Mouse (Mus musculus): ENCODE data around the gene Resf1. TPM values are rescaled to one million over a fixed set of nuclear protein-coding genes. Genes with fewer than 3 reads are reported as not detected.

Resf1 gene
- total and polyA plus RNA-seq, 3 experiments = 12.9 to 103 (median 20.4) TPM

DNA sequence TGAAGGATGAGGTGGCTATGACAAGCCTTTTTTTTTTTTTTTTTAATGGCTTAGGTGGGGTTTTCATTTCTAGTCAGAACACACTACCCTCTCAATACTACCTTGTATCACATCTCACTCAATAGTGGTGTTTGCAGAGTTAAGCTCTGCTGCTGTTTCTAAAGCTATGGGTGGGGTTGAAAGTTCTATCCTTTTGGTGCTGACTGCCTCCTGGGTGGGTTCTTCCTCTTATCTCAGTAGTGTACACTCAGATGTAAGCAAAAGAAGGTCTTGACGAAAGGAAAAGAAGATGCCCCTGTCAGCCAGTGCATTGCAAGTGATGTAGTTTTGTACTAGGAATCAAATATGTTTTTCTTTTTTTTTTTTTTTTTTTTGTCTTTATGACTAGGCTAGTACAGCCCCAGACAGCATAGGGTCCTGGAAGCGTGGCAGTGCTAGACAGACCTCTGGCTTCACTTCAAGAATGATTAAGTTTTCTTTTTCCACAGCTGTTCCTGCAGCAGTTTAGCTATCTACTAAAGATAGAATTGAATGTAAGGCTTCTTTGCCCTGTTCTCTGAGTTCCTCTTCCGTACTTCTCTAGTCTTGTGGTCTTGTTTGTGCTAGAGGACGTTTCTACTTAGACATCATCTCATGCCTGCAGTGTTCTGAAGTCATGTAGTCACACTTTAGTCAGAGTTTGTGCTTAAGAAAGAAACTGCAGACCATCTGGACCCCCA is 14.5 kb downstream of the Resf1 start:
- no peaks in the 10 kb centered on the region for H3K79me2 ChIP-seq (ENCODE audit: control insufficient read depth, insufficient read depth, low read length, poor library complexity)
- DNase-seq (ENCODE audit: low read depth, low spot score) = peak; percentile 81
- peak overlapping the region; percentile 69 for H3K27ac ChIP-seq (ENCODE audit: control insufficient read depth, low read depth, low read length)

DNA sequence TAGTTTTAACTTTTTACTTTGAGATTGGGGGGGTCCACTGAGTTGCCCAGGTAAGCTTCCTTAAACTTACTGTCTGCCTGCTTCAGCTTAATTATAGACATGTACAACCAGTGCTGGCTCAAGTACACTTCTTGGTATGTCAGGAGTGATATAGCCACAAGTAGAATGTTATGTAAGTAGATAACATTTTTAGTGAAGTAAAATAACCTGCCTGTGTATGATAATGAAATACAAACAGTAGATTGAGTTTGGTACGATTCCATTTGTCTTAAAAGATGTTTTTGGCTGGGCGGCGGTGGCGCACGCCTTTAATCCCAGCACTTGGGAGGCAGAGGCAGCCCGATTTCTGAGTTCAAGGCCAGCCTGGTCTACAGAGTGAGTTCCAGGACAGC is 15.0 kb downstream of the Resf1 start:
- Histone ChIP-seq H3K9ac (ENCODE audit: control insufficient read depth, low read depth, low read length, poor library complexity, severe bottlenecking) (no peak overlapping the region), H3K27ac (ENCODE audit: control insufficient read depth, low read depth, low read length) (peak overlapping the region; percentile 69), H3K79me2 (ENCODE audit: control insufficient read depth, insufficient read depth, low read length, poor library complexity) (no peaks in the 10 kb centered on the region), H3K4me1 (ENCODE audit: control insufficient read depth in 1 of 2, insufficient read depth in 2 of 2, low read length in 2 of 2) (peaks cover 5 to 12% of the 10 kb centered on the region in 2 experiments), H3K9me3 (replicated peaks; ENCODE audit: insufficient read depth, low read length) (no peaks in the 10 kb centered on the region), H3K27me3 (ENCODE audit: control insufficient read depth in 1 of 2, insufficient read depth in 2 of 2, low read length in 2 of 2) (no peaks in the 10 kb centered on the region), H3K4me3 (ENCODE audit: control insufficient read depth in 1 of 2, insufficient read depth in 1 of 2, low read depth in 2 of 2, low read length in 2 of 2) (peak overlapping the region in 1 of 2 experiments; percentile 5; a peak in 1 of 4 replicates), H3K36me3 (ENCODE audit: control insufficient read depth in 1 of 2, insufficient read depth in 2 of 2, low read length in 2 of 2) (peaks cover 17 to 33% of the 10 kb centered on the region in 2 experiments)
- no peak for TF ChIP-seq MAX (IDR thresholded peaks at IDR 0.05; ENCODE audit: low read length)
- TF ChIP-seq SIN3A (IDR thresholded peaks at IDR 0.05; ENCODE audit: low read length) = no peak
- peak; percentile 36; the same call in 1 of the 2 replicates for TF ChIP-seq RCOR1 (IDR thresholded peaks at IDR 0.05; ENCODE audit: low read depth, low read length)
- TF ChIP-seq TCF12 (IDR thresholded peaks at IDR 0.05; ENCODE audit: low read depth, low read length) = peak; percentile 89
- TF ChIP-seq POLR2A (IDR thresholded peaks at IDR 0.05; ENCODE audit: control insufficient read depth in 1 of 2, insufficient read depth in 1 of 2, low read depth in 1 of 2, low read length in 2 of 2, poor library complexity in 1 of 2) = no peak
- peak; percentile 76 for TF ChIP-seq GATA1 (IDR thresholded peaks at IDR 0.05; ENCODE audit: low read depth, low read length)
- peak; percentile 92 for TF ChIP-seq TBP (IDR thresholded peaks at IDR 0.05; ENCODE audit: low read depth, low read length)
- TF ChIP-seq EP300 (IDR thresholded peaks at IDR 0.05; ENCODE audit: low read depth in 1 of 2, low read length in 2 of 2) = peak; percentile 32 to 84; a peak in 3 of 4 replicates
- TF ChIP-seq TAL1 (IDR thresholded peaks at IDR 0.05; ENCODE audit: low read length) = peak; percentile 52
- TF ChIP-seq MXI1 (IDR thresholded peaks at IDR 0.05; ENCODE audit: low read depth, low read length) = no peak; the same call in 1 of the 2 replicates
- no peak for TF ChIP-seq ZC3H11A (IDR thresholded peaks at IDR 0.05; ENCODE audit: low read depth, low read length)
- no peak for DNase-seq (ENCODE audit: low read depth, low spot score)

More for the DNA sequence above, 14.5 kb downstream of the Resf1 start:
- Histone ChIP-seq H3K27me3 (ENCODE audit: control insufficient read depth in 1 of 2, insufficient read depth in 2 of 2, low read length in 2 of 2) (no peaks in the 10 kb centered on the region), H3K9me3 (replicated peaks; ENCODE audit: insufficient read depth, low read length) (no peaks in the 10 kb centered on the region), H3K4me3 (ENCODE audit: control insufficient read depth in 1 of 2, insufficient read depth in 1 of 2, low read depth in 2 of 2, low read length in 2 of 2) (peak overlapping the region in 1 of 2 experiments; percentile 20; a peak in 1 of 4 replicates), H3K9ac (ENCODE audit: control insufficient read depth, low read depth, low read length, poor library complexity, severe bottlenecking) (no peak overlapping the region), H3K36me3 (ENCODE audit: control insufficient read depth in 1 of 2, insufficient read depth in 2 of 2, low read length in 2 of 2) (peaks cover 17 to 33% of the 10 kb centered on the region in 2 experiments), H3K4me1 (ENCODE audit: control insufficient read depth in 1 of 2, insufficient read depth in 2 of 2, low read length in 2 of 2) (peaks cover 5 to 12% of the 10 kb centered on the region in 2 experiments)
- TF ChIP-seq RCOR1 (IDR thresholded peaks at IDR 0.05; ENCODE audit: low read depth, low read length) (0 out of 2 replicates have a peak, but pooled peaks have one; percentile 2), ELF1 (IDR thresholded peaks at IDR 0.05; ENCODE audit: low read depth, low read length) (0 out of 2 replicates have a peak, but pooled peaks have one; percentile 8), ETS1 (IDR thresholded peaks at IDR 0.05; ENCODE audit: low read depth, low read length) (peak; percentile 88), ZNF384 (IDR thresholded peaks at IDR 0.05; ENCODE audit: low read depth, low read length) (peak; percentile 76), TAL1 (IDR thresholded peaks at IDR 0.05; ENCODE audit: low read length) (no peak)

Data from MEL (cell line).